Mouse (Mus musculus): ENCODE measurements at regions not wholly inside any gene's neighbourhood (a gene's known extent, or its start where the extent isn't known, plus 50 kb on each side); places are given as distances from the start of the nearest gene placed in this dataset.

GRCm38 (mm10) chr10:111558675-111559340 is 52.7 kb downstream of the Phlda1 start:
- no peak for DNase-seq (ENCODE audit: low read depth, low spot score)

GRCm38 (mm10) chr10:111559341-111560246 is 53.5 kb downstream of the Phlda1 start:
- no peak for DNase-seq (ENCODE audit: low read depth, low spot score)

GRCm38 (mm10) chr10:111562628-111563027 is 56.5 kb downstream of the Phlda1 start:
- DNase-seq (ENCODE audit: low read depth, low spot score): no peak

GRCm38 (mm10) chr10:111566873-111567381 is 60.8 kb downstream of the Phlda1 start:
- DNase-seq (ENCODE audit: low read depth, low spot score): peak; percentile 59

GRCm38 (mm10) chr10:111570501-111571258 is 64.6 kb downstream of the Phlda1 start:
- no peak for DNase-seq (ENCODE audit: low read depth, low spot score)

GRCm38 (mm10) chr10:111574231-111574630 is 68.1 kb downstream of the Phlda1 start:
- no peak for DNase-seq (ENCODE audit: low read depth, low spot score)

GRCm38 (mm10) chr10:111574812-111575211 is 68.7 kb downstream of the Phlda1 start:
- DNase-seq (ENCODE audit: low read depth, low spot score): no peak

GRCm38 (mm10) chr10:111575256-111575655 is 69.2 kb downstream of the Phlda1 start:
- no peak for DNase-seq (ENCODE audit: low read depth, low spot score)

- DNase-seq (ENCODE audit: low read depth, low spot score): no peak
Observed at GRCm38 (mm10) chr10:111575926-111576325, 69.8 kb downstream of the Phlda1 start.

GRCm38 (mm10) chr10:111576395-111577069 is 70.4 kb downstream of the Phlda1 start:
- DNase-seq (ENCODE audit: low read depth, low spot score): no peak

- DNase-seq (ENCODE audit: low read depth, low spot score): no peak
Observed at GRCm38 (mm10) chr10:111578536-111578935, 72.5 kb downstream of the Phlda1 start.

- no peak for DNase-seq (ENCODE audit: low read depth, low spot score)
Observed at GRCm38 (mm10) chr10:111579481-111579880, 73.4 kb downstream of the Phlda1 start.

- no peak for DNase-seq (ENCODE audit: low read depth, low spot score)
Observed at GRCm38 (mm10) chr10:111580401-111581100, 74.5 kb downstream of the Phlda1 start.

GRCm38 (mm10) chr10:111581847-111582246 is 75.8 kb downstream of the Phlda1 start:
- DNase-seq (ENCODE audit: low read depth, low spot score): no peak

GRCm38 (mm10) chr10:111582321-111583123 is 76.4 kb downstream of the Phlda1 start:
- no peak for DNase-seq (ENCODE audit: low read depth, low spot score)

GRCm38 (mm10) chr10:111583124-111583743 is 77.1 kb downstream of the Phlda1 start:
- DNase-seq (ENCODE audit: low read depth, low spot score): no peak

GRCm38 (mm10) chr10:111583744-111584152 is 77.7 kb downstream of the Phlda1 start:
- DNase-seq (ENCODE audit: low read depth, low spot score): no peak

GRCm38 (mm10) chr10:111587891-111588611 is 82.0 kb downstream of the Phlda1 start:
- no peak for DNase-seq (ENCODE audit: low read depth, low spot score)

- no peak for DNase-seq (ENCODE audit: low read depth, low spot score)
Observed at GRCm38 (mm10) chr10:111589186-111589585, 83.1 kb downstream of the Phlda1 start.
